Mouse (Mus musculus) limb, embryonic 14.5 days (tissue): ENCODE results near the gene Atg7. TPM values are rescaled to one million over a fixed set of nuclear protein-coding genes. Genes with fewer than 3 reads are reported as not detected.

Source experiments
- ATAC-seq: fragments of 200-750 bp; cut with Nextera tagmentation; 2 replicates; pipeline ENCODE4 v1.8.0; 2017; ENCODE audit warnings: low read depth, moderate number of reproducible peaks, moderate TSS enrichment; ENCODE audit not compliant: low FRiP score
- DNase-seq: peaks from one replicate; pipeline ENCODE4 v3.0.0-alpha.2; 2015; ENCODE audit warnings: low spot score
- H3K27ac ChIP-seq: fragments of 300-500 bp; sonication (generic); replicated peaks from 2 replicates; pipeline ENCODE4 v1.5.1; 2014; ENCODE audit warnings: low read depth, mild to moderate bottlenecking, low read length, moderate library complexity, mixed read lengths
- H3K27me3 ChIP-seq: fragments of 300-500 bp; sonication (generic); 2 replicates; pipeline ENCODE4 v1.6.1; 2014; ENCODE audit warnings: low read length, mixed read lengths; ENCODE audit not compliant: control insufficient read depth, insufficient read depth
- H3K36me3 ChIP-seq: fragments of 300-500 bp; sonication (generic); 2 replicates; pipeline ENCODE4 v1.6.1; 2014; ENCODE audit warnings: mild to moderate bottlenecking, low read length, moderate library complexity, mixed read lengths; ENCODE audit not compliant: control insufficient read depth, insufficient read depth
- H3K4me1 ChIP-seq: fragments of 300-500 bp; sonication (generic); 2 replicates; pipeline ENCODE4 v1.6.1; 2014; ENCODE audit warnings: antibody characterized with exemption, low read length, mixed read lengths; ENCODE audit not compliant: control insufficient read depth, insufficient read depth
- H3K4me2 ChIP-seq: fragments of 300-500 bp; sonication (generic); replicated peaks from 2 replicates; pipeline ENCODE4 v1.6.1; 2014; ENCODE audit warnings: low read depth, mild to moderate bottlenecking, low read length, moderate library complexity; ENCODE audit not compliant: severe bottlenecking
- H3K4me3 ChIP-seq: fragments of 300-500 bp; sonication (generic); replicated peaks from 2 replicates; pipeline ENCODE4 v1.5.1; 2014; ENCODE audit warnings: low read length
- H3K9ac ChIP-seq: fragments of 300-500 bp; sonication (generic); 2 replicates; pipeline ENCODE4 v1.6.1; 2014; ENCODE audit warnings: mild to moderate bottlenecking, low read depth, low read length, moderate library complexity; ENCODE audit not compliant: severe bottlenecking
- H3K9me3 ChIP-seq: fragments of 300-500 bp; sonication (generic); 2 replicates; pipeline ENCODE4 v1.6.1; 2016; ENCODE audit warnings: low read length; ENCODE audit not compliant: control insufficient read depth
- POLR2A ChIP-seq: fragments of 200-500 bp; IDR thresholded peaks from 2 replicates; pipeline ENCODE4 v1.8.0; 2012; ENCODE audit warnings: inconsistent platforms, mild to moderate bottlenecking, moderate library complexity, borderline replicate concordance; ENCODE audit not compliant: insufficient read depth, insufficient read length; ENCODE audit errors: extremely low read depth
- WGBS: fragments of 180-500 bp; shearing (Covaris S2); extraction: QIAGEN DNeasy Blood & Tissue Kit; methylation state at CpG from one replicate; pipeline ENCODE4 v1.1.7; 2014; 5-methylcytosine and 5-hydroxymethylcytosine counted together
- polyA plus RNA-seq, 2 experiments: library from polyadenylated mRNA; depleted of rRNA in 1 of 2; stranded (reverse) in 1 of 2; unstranded in 1 of 2; fragments of >200 nt; fragmentation: Nextera tagmentation in 1 of 2; extraction: Ambion mirVana in 1 of 2; gene quantifications; 2 replicates each; pipeline versions ENCODE4 v1.2.1 to v1.2.3; 2012 to 2014

The Atg7 gene
- polyA plus RNA-seq, 2 experiments, result 11.6 to 19.2 TPM

DNA sequence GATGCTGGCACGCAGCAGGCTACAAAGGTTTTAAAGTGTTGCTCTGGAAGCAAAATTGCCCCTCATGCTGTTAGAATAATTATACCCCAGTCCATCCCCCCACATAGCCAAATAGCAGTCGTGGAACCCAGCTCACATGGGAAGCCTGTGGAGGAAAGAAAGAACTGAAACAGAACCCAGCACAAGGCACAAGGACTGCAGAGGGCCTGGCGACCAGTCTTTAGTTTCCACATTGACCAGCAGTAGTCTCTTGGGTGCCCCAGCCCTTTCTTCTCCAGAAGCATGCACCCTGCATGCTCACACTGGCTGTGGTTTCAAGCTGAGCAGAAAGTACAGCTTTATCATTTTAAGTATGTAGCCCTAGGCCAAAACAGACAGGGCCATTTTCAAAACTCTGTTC lies 199.2 kb downstream of the Atg7 start:
- ATAC-seq, result no peak
- TF ChIP-seq POLR2A, result no peak
- Histone ChIP-seq H3K4me2 (no peak overlapping the region), H3K4me1 (peaks cover 38% of the 10 kb centered on the region), H3K9ac (no peak overlapping the region), H3K36me3 (no peaks in the 10 kb centered on the region), H3K27ac (no peak overlapping the region; the same call in 1 of the 2 replicates), H3K9me3 (0 out of 2 replicates have a peak, but pooled peaks cover 3% of the 10 kb centered on the region), H3K27me3 (no peaks in the 10 kb centered on the region), H3K4me3 (no peak overlapping the region)
- no peak for DNase-seq
- WGBS, result 11% methylated on average over 3 of the region's 3 CpGs

DNA sequence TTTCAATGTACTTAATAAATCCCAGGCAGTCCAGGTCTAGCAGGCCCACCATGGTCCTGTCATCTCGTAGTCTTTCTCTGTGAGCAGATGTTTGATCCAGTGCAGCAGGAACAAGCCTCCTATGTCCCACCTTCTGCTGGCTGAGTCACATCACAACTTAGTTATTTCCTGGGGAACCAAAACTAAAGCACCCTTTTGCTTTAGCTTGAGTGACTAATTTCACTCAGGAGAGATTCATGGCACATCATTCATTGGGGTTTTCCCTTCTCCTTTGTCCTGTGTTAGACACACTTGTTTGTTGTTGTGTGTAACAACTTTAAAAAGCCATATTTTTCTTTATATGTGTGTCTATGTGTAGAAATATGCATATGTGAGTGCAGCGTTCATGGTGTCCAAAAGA lies 200.0 kb downstream of the Atg7 start:
- ATAC-seq (no peak), DNase-seq (no peak)
- peaks cover 38% of the 10 kb centered on the region for H3K4me1 ChIP-seq
- TF ChIP-seq POLR2A, result no peak
- no peak overlapping the region for H3K4me3 ChIP-seq
- 78% methylated on average over 2 of the region's 2 CpGs for WGBS
- H3K27ac ChIP-seq, result no peak overlapping the region; the same call in 1 of the 2 replicates
- H3K36me3 ChIP-seq, result no peaks in the 10 kb centered on the region
- H3K9ac ChIP-seq, result no peak overlapping the region
- 0 out of 2 replicates have a peak, but pooled peaks cover 3% of the 10 kb centered on the region for H3K9me3 ChIP-seq
- H3K27me3 ChIP-seq, result no peaks in the 10 kb centered on the region
- no peak overlapping the region for H3K4me2 ChIP-seq

DNA sequence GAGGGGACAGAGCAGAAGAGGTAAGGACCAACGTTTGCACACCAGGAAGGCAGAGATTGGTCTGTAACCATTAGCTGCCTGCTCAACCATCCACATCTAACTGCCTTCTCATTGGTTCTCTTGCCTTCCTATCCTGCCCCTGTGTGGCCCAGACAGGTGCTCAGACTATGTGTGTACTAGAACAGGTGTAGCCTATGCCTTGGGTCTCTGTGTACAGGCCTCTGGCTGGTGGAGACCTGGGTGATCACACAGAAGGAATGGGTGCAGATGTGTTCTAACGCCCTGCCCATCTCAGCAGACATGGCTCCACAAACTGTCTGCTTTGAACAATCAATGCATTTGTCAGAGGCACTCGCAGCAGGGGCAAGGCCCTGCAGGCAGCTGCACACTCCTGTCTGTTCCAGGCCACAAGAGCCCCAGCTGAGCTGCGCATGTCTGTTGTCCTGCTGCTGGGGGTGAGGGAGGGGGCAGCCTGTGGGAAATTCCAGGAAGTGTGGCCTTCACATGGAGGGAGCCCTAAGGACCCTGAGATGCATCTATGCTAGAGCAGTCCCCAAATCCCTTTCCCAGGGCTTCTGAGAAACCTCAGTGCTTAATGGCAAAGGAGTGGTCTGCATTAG lies 203.4 kb downstream of the Atg7 start:
- no peak overlapping the region for H3K4me2 ChIP-seq
- H3K9me3 ChIP-seq, result 0 out of 2 replicates have a peak, but pooled peaks cover 3% of the 10 kb centered on the region
- H3K4me1 ChIP-seq, result peaks cover 27% of the 10 kb centered on the region
- H3K9ac ChIP-seq, result no peak overlapping the region
- no peak overlapping the region for H3K27ac ChIP-seq
- no peaks in the 10 kb centered on the region for H3K27me3 ChIP-seq
- 20% methylated on average over 4 of the region's 4 CpGs for WGBS
- DNase-seq, result no peak
- no peak for TF ChIP-seq POLR2A
- peak; percentile 38; the same call in 1 of the 2 replicates for ATAC-seq
- no peak overlapping the region for H3K4me3 ChIP-seq
- H3K36me3 ChIP-seq, result no peaks in the 10 kb centered on the region

GRCm38 (mm10) chr6:114847582-114848174 lies 204.8 kb downstream of the Atg7 start:
- no peak for TF ChIP-seq POLR2A
- Histone ChIP-seq H3K9me3 (0 out of 2 replicates have a peak, but pooled peaks cover 3% of the 10 kb centered on the region), H3K4me1 (peaks cover 24% of the 10 kb centered on the region), H3K4me2 (no peak overlapping the region), H3K36me3 (no peaks in the 10 kb centered on the region), H3K9ac (no peak overlapping the region), H3K27ac (no peak overlapping the region), H3K27me3 (no peaks in the 10 kb centered on the region), H3K4me3 (no peak overlapping the region)
- DNase-seq (no peak), ATAC-seq (no peak)
- 74% methylated on average over 12 of the region's 12 CpGs for WGBS

DNA sequence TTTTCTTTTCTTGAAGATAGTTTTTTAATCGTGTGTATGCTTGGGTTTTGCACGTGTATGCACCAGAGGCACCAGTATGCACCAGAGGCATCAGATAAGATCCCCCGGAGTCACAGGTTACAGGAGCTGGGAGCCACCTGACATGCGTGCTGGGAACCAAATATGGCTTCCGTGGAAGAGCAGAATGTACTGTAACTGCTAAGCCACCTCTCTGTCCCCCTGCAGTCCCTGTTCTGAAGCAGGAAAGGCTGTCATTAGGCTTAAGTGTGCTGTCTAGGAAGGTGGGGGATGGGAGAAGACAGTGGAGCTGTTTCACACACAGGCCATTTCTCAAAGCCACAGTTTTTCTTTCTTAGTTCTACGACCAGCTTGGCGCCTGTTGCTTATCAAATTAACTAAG lies 205.9 kb downstream of the Atg7 start:
- Histone ChIP-seq H3K4me2 (no peak overlapping the region), H3K4me1 (peaks cover 25% of the 10 kb centered on the region), H3K9me3 (no peaks in the 10 kb centered on the region), H3K4me3 (no peak overlapping the region), H3K27me3 (no peaks in the 10 kb centered on the region), H3K36me3 (no peaks in the 10 kb centered on the region), H3K9ac (no peak overlapping the region), H3K27ac (no peak overlapping the region)
- ATAC-seq (no peak), DNase-seq (no peak)
- no peak for TF ChIP-seq POLR2A
- WGBS, result 53% methylated on average over 7 of the region's 7 CpGs

DNA sequence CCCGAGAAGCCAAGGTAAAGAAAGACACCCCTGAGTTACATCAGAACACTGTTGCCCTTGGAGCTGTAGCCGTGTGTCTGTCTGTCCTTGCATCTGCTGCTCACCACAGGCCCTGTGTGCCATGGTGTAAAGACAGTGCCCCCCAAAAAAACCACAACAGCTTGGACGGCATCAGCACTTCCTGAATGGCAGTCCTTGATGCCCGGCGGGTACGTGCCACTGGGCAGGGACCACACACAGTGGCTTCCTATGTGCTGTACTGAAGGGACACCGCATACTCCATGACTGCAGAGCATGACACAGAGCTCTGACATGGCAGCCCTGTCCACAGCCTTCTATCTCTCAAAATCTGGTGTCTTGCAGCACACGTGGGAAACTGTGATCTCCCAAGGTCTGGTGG lies 206.9 kb downstream of the Atg7 start:
- Histone ChIP-seq H3K9me3 (no peaks in the 10 kb centered on the region), H3K4me1 (peaks cover 25% of the 10 kb centered on the region), H3K9ac (no peak overlapping the region), H3K27me3 (no peaks in the 10 kb centered on the region), H3K4me3 (no peak overlapping the region), H3K27ac (no peak overlapping the region), H3K36me3 (no peaks in the 10 kb centered on the region), H3K4me2 (no peak overlapping the region)
- WGBS, result 87% methylated on average over 8 of the region's 8 CpGs
- no peak for ATAC-seq
- no peak for DNase-seq
- no peak for TF ChIP-seq POLR2A
